Mouse (Mus musculus): ENCODE results near the gene Klf6.

Klf6 gene

GRCm38 (mm10) chr13:5861157-5862002 is at the start of gene Klf6:
Gene Klf6 (plus strand): TSS chr13:5861482.
- peak; percentile 99 for DNase-seq (ENCODE audit: low read depth, low spot score)

GRCm38 (mm10) chr13:5813433-5813832 is 47.8 kb upstream of the Klf6 start:
- no peak for DNase-seq (ENCODE audit: low read depth, low spot score)

DNA sequence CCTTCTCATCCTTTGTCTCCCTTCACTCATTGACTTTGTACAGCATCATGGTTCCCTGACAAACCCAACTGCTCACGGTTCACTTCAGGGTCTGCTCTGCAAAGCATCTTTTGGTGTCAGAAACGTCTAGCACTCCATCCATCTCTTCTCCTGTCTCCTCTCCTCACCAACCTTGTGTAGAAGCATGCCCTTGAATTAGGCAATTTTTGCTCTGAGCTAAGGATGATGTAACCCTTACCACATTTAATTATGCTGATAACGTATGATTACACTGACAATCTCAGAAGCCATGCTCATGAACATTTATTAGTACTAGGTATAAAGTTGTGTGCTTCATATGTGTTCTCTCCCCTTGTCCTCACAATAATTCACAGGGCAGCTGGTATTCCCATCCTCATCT is 44.0 kb upstream of the Klf6 start:
- DNase-seq (ENCODE audit: low read depth, low spot score), result no peak

GRCm38 (mm10) chr13:5819173-5819572 is 42.1 kb upstream of the Klf6 start:
- no peak for DNase-seq (ENCODE audit: low read depth, low spot score)

DNA sequence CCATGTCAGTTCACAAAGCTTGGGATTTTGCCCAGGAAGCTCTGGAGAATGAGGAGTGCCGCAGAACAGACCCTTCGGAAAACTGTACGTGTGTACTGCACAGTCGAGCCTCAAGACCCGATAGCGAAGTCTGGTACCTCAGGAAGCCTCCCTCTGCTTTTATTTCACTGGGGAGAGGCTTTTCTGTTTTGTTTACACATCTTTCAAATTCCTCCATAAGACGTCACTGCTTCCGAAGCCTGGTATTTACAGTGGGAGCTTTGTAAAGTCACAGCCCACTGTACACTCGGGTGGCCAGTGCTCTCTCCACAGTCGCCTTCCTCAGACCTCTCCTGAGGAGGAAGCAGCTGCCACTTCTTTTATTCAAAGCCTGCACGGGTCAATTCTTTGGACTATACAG is 38.7 kb upstream of the Klf6 start:
- DNase-seq (ENCODE audit: low read depth, low spot score), result no peak

- peak; percentile 22 for DNase-seq (ENCODE audit: low read depth, low spot score)
Measured at GRCm38 (mm10) chr13:5823150-5823549, 38.1 kb upstream of the Klf6 start.

GRCm38 (mm10) chr13:5824189-5824815 is 37.0 kb upstream of the Klf6 start:
- no peak for DNase-seq (ENCODE audit: low read depth, low spot score)

DNA sequence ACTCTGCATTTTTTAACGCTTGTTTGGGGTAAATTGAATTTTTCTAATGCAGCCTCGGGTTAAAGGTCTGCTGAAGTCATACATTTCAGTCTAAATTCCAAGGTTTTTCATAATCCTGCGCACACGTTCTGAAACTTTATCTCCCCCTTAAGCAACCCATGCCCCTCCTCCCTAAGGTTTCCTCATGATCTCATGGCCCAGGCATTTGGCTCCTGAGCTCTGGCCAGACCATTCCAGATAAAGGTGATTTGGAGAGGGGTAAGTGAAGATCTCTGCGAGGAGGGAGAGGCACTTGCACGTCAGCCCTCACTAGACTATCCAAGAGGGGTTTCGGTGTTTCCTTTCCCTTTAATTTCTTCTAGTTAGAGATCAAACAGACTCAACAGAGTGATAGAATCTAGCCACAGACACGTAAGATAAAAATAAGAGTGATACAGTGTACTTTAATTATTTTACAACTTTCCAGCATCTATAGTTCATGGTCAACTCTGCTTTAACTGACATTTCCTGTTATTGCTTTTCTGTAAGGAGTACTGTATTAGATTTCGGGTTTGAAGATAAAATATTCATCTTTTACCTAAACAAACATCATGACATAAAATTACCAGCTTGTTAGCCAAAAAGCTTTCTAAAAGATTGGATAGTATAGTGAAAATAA is 35.0 kb upstream of the Klf6 start:
- DNase-seq (ENCODE audit: low read depth, low spot score), result no peak

DNA sequence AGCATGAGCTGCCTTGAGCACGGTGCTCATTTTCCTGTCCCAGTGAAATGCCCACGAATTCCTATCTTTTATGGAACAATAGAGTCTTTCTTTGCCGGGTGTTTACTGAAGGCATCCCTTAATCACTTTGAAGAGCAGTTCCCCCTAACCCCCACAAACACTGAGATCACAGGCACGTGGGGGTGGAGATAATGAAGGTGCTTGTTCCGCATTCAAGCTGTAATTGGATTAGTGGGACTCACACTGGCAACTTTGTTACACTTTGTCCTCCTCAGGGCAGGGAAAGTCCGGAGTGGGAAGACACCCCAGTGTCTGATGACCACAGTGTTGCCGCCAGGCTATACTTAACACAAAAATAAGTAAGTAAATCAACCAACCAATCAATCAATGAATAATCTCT is 29.3 kb upstream of the Klf6 start:
- DNase-seq (ENCODE audit: low read depth, low spot score), result no peak

- no peak for DNase-seq (ENCODE audit: low read depth, low spot score)
Measured at GRCm38 (mm10) chr13:5837174-5837777, 24.0 kb upstream of the Klf6 start.

- no peak for DNase-seq (ENCODE audit: low read depth, low spot score)
Measured at GRCm38 (mm10) chr13:5841418-5841817, 19.9 kb upstream of the Klf6 start.

GRCm38 (mm10) chr13:5842911-5843310 is 18.4 kb upstream of the Klf6 start:
- DNase-seq (ENCODE audit: low read depth, low spot score), result no peak

DNA sequence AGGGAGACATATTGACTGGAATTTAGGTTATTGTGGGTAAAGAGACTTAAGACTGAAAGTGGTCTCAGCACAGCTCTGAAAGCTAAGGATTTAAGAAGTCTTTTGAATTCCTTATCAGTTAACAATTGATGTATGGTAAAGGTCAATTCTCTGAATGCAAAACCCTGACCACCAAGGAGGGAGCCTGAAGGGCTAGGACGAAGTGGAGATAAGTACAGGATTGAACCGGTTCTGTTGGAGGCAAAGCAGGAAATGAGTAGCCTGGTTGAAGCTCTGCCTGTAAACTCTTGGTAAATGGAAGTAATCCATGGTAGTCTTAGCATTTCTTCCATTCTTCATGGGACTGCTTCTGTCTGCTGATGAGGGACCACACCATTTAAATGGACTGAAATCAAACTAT is 17.5 kb upstream of the Klf6 start:
- DNase-seq (ENCODE audit: low read depth, low spot score), result no peak

GRCm38 (mm10) chr13:5844338-5844737 is 16.9 kb upstream of the Klf6 start:
- DNase-seq (ENCODE audit: low read depth, low spot score), result no peak

- DNase-seq (ENCODE audit: low read depth, low spot score), result peak; percentile 73
Measured at GRCm38 (mm10) chr13:5845161-5845590, 16.1 kb upstream of the Klf6 start.

DNA sequence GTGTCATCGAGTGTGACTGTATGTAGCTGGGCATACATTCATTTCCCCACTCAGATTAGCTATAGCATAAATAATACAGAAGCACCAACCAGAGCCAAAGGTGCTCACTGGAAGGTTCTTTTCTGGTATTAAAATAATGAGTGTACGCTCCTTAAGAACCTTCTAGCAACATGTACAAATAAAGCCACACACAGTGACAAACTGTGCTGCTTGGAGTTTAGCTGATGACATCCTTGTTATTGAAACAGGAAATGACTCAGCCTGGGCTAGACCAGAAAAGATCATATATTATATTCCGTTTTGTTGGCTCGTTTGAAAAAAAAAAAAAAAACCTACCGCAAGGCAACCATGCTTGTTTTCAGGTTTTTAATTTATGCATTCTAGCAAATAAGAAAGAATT is 15.7 kb upstream of the Klf6 start:
- peak; percentile 89 for DNase-seq (ENCODE audit: low read depth, low spot score)

DNA sequence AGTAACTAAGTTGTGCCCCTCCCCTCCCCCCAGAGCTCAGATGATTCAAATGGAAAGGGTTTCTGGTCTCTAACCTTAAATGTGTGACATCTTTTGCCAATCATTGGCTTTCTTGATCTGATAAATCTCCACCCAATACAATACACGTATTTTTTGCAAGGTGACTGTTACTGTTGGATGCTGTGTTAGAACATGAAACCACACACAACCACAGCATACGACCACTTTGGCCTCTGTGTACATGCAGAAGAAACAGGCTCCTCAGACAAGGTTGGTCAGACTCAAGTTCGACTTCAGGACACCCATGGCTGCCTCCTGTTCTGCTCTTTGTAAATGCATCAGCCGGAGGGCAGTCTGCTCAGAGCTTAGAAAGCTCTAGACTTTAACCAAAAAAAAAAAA is 14.4 kb upstream of the Klf6 start:
- peak; percentile 58 for DNase-seq (ENCODE audit: low read depth, low spot score)

GRCm38 (mm10) chr13:5847736-5848135 is 13.5 kb upstream of the Klf6 start:
- DNase-seq (ENCODE audit: low read depth, low spot score), result no peak

DNA sequence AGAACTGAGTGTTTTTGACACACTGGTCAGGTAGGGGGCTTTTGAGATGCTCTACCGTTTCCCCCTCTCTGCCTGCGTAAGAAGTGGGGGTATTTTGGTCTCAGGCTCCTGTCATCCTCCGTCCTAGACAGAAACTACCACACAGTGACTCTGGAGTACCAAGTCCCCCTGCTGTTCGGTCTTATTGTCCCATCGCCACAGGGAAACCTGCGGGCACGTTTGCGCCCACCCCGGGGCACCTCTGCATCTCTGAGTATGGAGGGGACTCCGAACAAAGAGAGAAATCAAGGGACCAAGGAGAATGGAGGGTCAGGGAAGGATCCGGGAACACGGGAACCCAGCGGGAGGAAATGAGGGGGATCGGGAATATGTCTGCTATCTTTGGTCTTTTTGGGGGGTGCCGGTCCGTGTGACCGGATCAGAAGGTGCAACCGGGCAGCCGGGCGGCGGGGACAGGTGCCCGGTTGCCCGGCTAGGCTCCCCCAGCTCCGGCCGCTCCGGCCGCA is 578 bp upstream of the Klf6 start:
- peak; percentile 87 for DNase-seq (ENCODE audit: low read depth, low spot score)

DNA sequence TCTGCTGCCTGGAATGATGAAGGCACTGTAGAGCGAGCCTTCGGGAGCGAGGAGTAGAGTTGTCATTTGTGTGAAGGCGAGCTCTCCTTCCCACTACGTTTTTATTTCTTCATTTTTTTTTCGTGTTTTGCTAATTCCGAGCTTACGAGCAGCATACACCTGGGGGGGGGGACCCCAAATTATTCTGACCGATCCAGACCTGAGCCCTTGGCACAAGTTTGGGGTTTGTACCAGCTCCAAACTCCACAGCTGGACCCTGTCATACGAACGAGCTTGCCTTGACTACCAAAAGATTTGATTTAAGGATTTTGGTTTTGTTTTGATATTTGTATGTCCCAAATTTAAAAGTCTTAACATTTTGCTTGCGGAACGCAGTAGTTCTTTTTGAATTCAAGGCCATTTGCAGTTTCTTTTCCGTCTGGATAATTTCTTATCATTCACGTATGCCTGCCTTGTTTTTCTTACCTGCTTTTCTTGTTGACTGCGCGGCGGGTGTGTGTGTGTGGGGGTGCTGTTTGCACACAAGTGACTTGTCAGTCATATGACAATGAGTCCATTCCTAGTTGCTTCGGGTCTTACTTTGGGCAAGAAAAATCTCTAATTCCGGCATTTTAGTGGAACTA is 832 bp downstream of the Klf6 start:
- DNase-seq (ENCODE audit: low read depth, low spot score), result peak; percentile 81

DNA sequence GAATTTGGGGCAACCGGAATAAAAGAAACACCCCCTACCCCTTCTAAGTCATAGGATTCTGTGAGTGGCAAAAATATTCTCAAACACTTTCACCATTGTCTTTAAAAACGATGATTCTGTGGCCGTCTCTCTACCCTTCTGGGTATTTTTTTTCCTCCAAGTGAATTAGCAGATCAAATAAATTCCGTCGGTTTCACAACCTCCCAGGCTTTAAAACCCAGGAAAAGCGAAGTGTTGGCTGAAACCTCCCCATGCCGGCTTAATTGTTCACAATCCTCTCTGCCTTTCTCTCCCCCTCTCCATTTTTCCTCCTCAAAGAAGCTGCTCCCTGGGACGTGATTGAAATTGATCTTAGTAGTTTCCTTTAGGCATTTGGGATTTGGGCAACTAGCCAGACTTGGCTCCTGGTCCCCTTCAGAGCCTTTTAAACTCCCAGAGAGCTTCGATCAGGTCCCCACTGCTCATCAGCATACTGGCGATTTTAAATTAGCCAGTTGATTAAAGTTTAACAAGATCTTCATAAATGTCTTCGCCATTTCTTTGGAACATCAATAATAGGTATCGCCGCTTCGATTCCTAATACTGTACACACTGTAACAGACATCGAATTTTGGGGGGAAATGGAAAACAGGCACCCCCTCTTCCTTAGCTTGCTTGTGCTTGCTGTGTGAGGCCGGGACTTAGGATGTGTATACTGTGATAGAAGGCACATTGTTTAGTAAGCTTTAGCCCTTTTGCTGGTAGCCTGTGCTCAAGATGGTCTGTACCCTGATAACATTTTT is 1.5 kb downstream of the Klf6 start:
- DNase-seq (ENCODE audit: low read depth, low spot score), result peak; percentile 50

Data from CD4-positive, CD25-positive, alpha-beta regulatory T cell, adult 2 months (primary cell).